Mouse (Mus musculus) limb, embryonic 15.5 days (tissue): ENCODE measurements around the gene Apol11a. TPM values are rescaled to one million over a fixed set of nuclear protein-coding genes. Genes with fewer than 3 reads are reported as not detected.
"Not testable (repeated sequence)": the region's sequence is repeated elsewhere in the genome, so short reads cannot be mapped to it uniquely, and the experiment has no call there.

Source experiments
- ATAC-seq: fragments of 200-750 bp; cut with Nextera tagmentation; 2 replicates; pipeline ENCODE4 v1.8.0; 2017; ENCODE audit warnings: low read depth, moderate TSS enrichment; ENCODE audit not compliant: insufficient number of reproducible peaks, low FRiP score, low TSS enrichment
- H3K27ac ChIP-seq: fragments of 300-500 bp; sonication (generic); 2 replicates; pipeline ENCODE4 v1.5.1; 2015; ENCODE audit warnings: moderate library complexity, mild to moderate bottlenecking, inconsistent platforms
- H3K27me3 ChIP-seq: fragments of 300-500 bp; sonication (generic); 2 replicates; pipeline ENCODE4 v1.6.1; 2015; ENCODE audit warnings: inconsistent platforms
- H3K36me3 ChIP-seq: fragments of 300-500 bp; sonication (generic); 2 replicates; pipeline ENCODE4 v1.6.1; 2015; ENCODE audit warnings: inconsistent platforms
- H3K4me1 ChIP-seq: fragments of 300-500 bp; sonication (generic); 2 replicates; pipeline ENCODE4 v1.6.1; 2015; ENCODE audit warnings: inconsistent platforms
- H3K4me2 ChIP-seq: fragments of 300-500 bp; sonication (generic); 2 replicates; pipeline ENCODE4 v1.6.1; 2015; ENCODE audit warnings: mild to moderate bottlenecking, inconsistent platforms
- H3K4me3 ChIP-seq: fragments of 300-500 bp; sonication (generic); 2 replicates; pipeline ENCODE4 v1.5.1; 2015; ENCODE audit warnings: mild to moderate bottlenecking, inconsistent platforms
- H3K9ac ChIP-seq: fragments of 300-500 bp; sonication (generic); 2 replicates; pipeline ENCODE4 v1.6.1; 2015; ENCODE audit warnings: inconsistent platforms
- H3K9me3 ChIP-seq: fragments of 300-500 bp; sonication (generic); 2 replicates; pipeline ENCODE4 v1.6.1; 2016; ENCODE audit warnings: inconsistent platforms
- WGBS: fragments of 180-500 bp; shearing (Covaris S2); methylation state at CpG from one replicate; pipeline ENCODE4 v1.1.7; 2015; 5-methylcytosine and 5-hydroxymethylcytosine counted together
- polyA plus RNA-seq: library from polyadenylated mRNA; unstranded; fragments of >200 nt; fragmentation: Nextera tagmentation; extraction: Ambion mirVana; gene quantifications from 2 replicates; pipeline ENCODE4 v1.2.1, GENCODE M21; 2015

Apol11a gene
- polyA plus RNA-seq: not detected in 2 replicates

- not testable (repeated sequence) for H3K4me1 ChIP-seq, H3K27ac ChIP-seq, H3K27me3 ChIP-seq, H3K9me3 ChIP-seq, ATAC-seq, H3K36me3 ChIP-seq, H3K4me3 ChIP-seq, H3K4me2 ChIP-seq, H3K9ac ChIP-seq
Measured at GRCm38 (mm10) chr15:77507966-77508365, at the start of gene Apol11a. TSS of gene Apol11a (plus strand) at chr15:77508271.

GRCm38 (mm10) chr15:77474699-77475390 is 33.2 kb upstream of the Apol11a start:
- WGBS: 32% methylated on average over 7 of the region's 7 CpGs
- not testable (repeated sequence) for H3K4me1 ChIP-seq, H3K36me3 ChIP-seq, H3K9me3 ChIP-seq, H3K9ac ChIP-seq, ATAC-seq, H3K27ac ChIP-seq, H3K4me3 ChIP-seq, H3K4me2 ChIP-seq, H3K27me3 ChIP-seq

- H3K27ac ChIP-seq, H3K4me2 ChIP-seq, ATAC-seq, H3K4me3 ChIP-seq, H3K36me3 ChIP-seq, H3K27me3 ChIP-seq, H3K4me1 ChIP-seq, H3K9ac ChIP-seq, H3K9me3 ChIP-seq: not testable (repeated sequence)
- WGBS: 80% methylated on average over 2 of the region's 2 CpGs
Measured at GRCm38 (mm10) chr15:77476693-77477092, 31.4 kb upstream of the Apol11a start, which contains the start of gene Apol10a. TSS of gene Apol10a (plus strand) at chr15:77477047.

DNA sequence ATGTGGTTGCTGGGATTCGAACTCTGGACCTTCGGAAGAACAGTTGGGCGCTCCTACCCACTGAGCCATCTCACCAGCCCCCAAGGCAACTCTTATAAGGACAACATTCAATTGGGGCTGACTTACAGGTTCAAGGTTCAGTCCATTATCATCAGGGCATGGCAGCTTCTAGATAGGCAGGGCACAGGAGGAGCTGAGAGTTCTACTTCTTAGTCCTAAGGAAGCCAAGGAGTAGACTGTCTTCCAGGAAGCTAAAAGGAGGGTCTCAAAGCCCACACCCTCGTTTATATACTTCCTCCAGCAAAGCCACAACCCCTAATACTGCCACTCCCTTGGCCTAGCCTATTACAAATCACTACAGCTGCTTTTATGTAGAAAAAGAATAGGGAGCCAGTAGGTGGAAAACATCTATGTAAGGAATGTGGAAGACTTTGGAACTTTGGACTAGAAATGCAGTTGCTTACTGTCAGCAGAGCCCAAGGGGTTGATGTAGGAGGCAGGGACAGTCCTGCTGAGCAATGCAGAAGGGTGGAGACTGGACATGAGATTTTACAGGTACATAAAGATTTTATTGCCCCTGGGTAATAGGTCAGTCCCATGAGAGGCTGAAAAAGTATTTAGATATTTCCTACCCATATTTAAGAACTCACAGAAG is 25.8 kb upstream of the Apol11a start:
- Histone ChIP-seq H3K4me2 (no peak overlapping the region), H3K36me3 (no peaks in the 10 kb centered on the region), H3K9me3 (no peaks in the 10 kb centered on the region), H3K9ac (no peak overlapping the region), H3K27ac (no peak overlapping the region), H3K4me3 (no peak overlapping the region), H3K27me3 (no peaks in the 10 kb centered on the region), H3K4me1 (no peaks in the 10 kb centered on the region)
- ATAC-seq: no peak
- 63% methylated on average over 4 of the region's 4 CpGs for WGBS

DNA sequence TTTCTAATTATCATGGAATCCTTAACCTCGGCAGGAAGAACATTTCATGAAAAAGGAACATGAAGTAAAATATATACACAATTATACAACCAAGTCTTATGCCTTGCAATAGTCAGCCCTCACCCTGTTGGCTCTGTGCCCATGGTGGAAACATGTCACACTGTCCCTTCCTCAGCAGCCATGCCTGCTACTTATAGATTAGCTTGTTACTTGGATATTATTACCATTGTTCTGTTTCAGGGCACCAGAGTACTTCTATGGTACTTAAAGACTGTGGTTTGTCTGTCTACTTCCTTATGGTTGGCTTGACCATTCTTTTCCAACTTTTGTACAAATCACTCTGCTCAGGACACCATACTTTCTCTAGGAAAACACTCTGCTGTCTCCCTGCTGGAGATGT is 14.9 kb upstream of the Apol11a start:
- H3K9ac ChIP-seq, H3K36me3 ChIP-seq, H3K27ac ChIP-seq, H3K4me1 ChIP-seq, H3K4me3 ChIP-seq, ATAC-seq, H3K9me3 ChIP-seq, H3K27me3 ChIP-seq, H3K4me2 ChIP-seq: not testable (repeated sequence)
- WGBS: no CpG with 5 or more reads among the region's 1 CpGs

- not testable (repeated sequence) for H3K9me3 ChIP-seq, H3K4me2 ChIP-seq, H3K27me3 ChIP-seq, H3K36me3 ChIP-seq, H3K4me1 ChIP-seq, ATAC-seq, H3K4me3 ChIP-seq, H3K9ac ChIP-seq, H3K27ac ChIP-seq
- 69% methylated on average over 1 of the region's 1 CpGs for WGBS
Measured at GRCm38 (mm10) chr15:77494694-77495093, 13.4 kb upstream of the Apol11a start.

- H3K27ac ChIP-seq, H3K4me2 ChIP-seq, ATAC-seq, H3K9me3 ChIP-seq, H3K4me3 ChIP-seq, H3K4me1 ChIP-seq, H3K9ac ChIP-seq, H3K27me3 ChIP-seq, H3K36me3 ChIP-seq: not testable (repeated sequence)
- WGBS: 63% methylated on average over 4 of the region's 4 CpGs
Measured at GRCm38 (mm10) chr15:77520596-77520995, 12.5 kb downstream of the Apol11a start.

DNA sequence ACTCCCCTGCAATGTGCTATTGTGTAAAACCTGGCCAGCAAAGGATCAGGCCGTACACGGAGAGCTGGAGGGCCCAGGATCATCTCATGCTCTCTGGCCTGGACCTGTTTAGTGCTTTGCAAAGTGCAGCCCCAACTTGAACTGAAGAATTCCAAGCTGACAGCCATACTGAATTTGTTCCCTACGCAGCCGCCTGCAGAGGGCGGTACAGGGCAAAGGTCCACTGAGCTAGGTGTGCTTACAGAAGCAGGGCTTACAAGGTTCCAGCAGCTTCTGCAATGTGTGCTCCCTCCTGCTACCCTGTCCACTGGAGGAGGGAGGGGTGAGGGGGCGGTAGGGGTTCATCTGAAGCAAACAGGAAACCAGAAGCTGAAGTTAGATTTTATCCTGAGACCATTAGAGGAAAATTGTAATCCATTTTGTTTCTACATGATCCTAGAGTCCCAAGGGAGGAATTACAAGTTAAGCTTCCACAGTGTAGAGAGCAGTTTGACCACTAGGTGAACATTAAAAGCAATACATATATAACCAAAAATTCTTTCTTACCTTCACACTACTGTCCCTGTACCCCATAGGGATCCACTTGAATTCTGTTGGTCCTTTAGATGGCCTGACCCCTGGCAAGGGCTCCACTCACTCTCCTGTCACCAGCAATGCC is 15.2 kb downstream of the Apol11a start:
- not testable (repeated sequence) for H3K4me2 ChIP-seq, H3K4me3 ChIP-seq, H3K27me3 ChIP-seq, H3K9ac ChIP-seq, H3K9me3 ChIP-seq, H3K36me3 ChIP-seq, ATAC-seq, H3K4me1 ChIP-seq, H3K27ac ChIP-seq
- 20% methylated on average over 6 of the region's 6 CpGs for WGBS

DNA sequence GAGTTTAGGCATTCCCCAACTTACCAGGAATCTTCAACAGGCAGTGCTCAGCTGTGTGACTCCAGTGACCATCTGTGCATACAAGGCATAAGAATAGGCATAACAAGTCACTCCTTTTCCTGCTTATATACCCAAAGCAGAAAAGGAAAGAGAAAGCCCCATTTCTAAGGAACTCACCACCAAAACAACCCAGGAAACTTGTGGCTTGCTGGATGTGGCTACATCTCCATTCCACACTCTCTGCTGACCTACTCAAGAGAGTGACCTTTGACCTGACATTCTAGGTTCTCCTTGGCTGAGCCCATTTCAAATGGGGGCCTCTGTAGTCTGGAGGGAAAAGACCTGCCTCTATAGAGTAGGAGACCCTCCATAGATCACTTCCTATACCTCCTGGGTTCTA is 25.1 kb downstream of the Apol11a start, which contains the start of gene Apol7c:
Apol7c (minus strand) TSS at position 101 of the 400 bp plus-strand sequence.
- Histone ChIP-seq H3K4me2 (no peak within 1 kb of the TSS), H3K4me1 (no peaks in the 10 kb centered on the region), H3K36me3 (no peaks in the 10 kb centered on the region), H3K4me3 (no peak within 1 kb of the TSS), H3K9ac (no peak within 1 kb of the TSS), H3K27ac (no peak within 1 kb of the TSS), H3K27me3 (no peaks in the 10 kb centered on the region), H3K9me3 (no peaks in the 10 kb centered on the region)
- no peak for ATAC-seq

- not testable (repeated sequence) for H3K27ac ChIP-seq, H3K27me3 ChIP-seq, H3K4me1 ChIP-seq, ATAC-seq, H3K9ac ChIP-seq, H3K36me3 ChIP-seq, H3K4me3 ChIP-seq, H3K9me3 ChIP-seq, H3K4me2 ChIP-seq
- WGBS: 36% methylated on average over 1 of the region's 1 CpGs
Measured at GRCm38 (mm10) chr15:77539221-77539620, 31.1 kb downstream of the Apol11a start.

DNA sequence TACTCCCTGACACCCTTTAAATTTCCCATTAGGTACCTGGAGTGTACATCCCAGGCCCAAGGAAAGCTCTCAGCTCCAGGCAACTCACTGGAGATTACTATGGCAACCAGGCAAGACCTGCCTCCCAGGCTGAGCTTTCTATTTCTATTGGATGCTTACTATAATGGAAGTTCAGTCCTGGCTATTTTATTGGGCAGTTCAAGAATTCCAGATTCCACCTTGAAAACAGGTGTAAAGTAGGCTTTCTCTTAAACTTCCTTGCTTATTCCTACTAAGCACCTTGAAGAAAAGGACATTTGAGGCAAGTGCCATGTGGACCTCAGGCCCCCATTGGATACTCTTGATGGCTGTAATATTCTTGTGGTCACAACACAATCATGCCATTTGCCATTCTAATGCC is 53.7 kb downstream of the Apol11a start, which contains the start of gene 1700025B11Rik:
1700025B11Rik (minus strand) TSS at position 101 of the 400 bp plus-strand sequence.
- Histone ChIP-seq H3K4me3 (no peak within 1 kb of the TSS), H3K9me3 (no peaks in the 10 kb centered on the region), H3K4me1 (no peaks in the 10 kb centered on the region), H3K9ac (no peak within 1 kb of the TSS), H3K27ac (no peak within 1 kb of the TSS), H3K27me3 (no peaks in the 10 kb centered on the region), H3K4me2 (no peak within 1 kb of the TSS), H3K36me3 (no peaks in the 10 kb centered on the region)
- no peak for ATAC-seq

DNA sequence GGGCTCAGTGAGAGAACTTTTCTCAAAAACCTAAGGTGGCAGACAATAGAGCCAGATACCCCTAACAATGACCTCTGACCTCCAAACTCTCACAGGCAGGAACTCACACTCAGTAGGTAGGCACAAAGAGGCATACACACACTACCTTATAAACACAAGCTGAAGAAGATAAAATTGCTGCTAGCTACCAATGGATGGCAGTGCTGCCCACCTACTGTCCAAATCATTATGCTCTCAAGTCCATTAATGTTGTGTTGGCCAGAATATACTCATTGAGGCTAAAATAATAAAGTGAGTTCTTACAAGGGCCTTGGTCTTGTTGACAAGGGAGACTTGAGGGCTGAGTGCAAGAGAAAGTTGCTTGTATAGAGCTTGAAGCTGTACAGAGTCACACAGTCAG is 55.1 kb downstream of the Apol11a start:
- no peak for ATAC-seq

More for the DNA sequence above, 55.1 kb downstream of the Apol11a start:
- H3K9ac ChIP-seq: no peak overlapping the region
- no peaks in the 10 kb centered on the region for H3K36me3 ChIP-seq
- no peak overlapping the region for H3K4me3 ChIP-seq
- no peaks in the 10 kb centered on the region for H3K9me3 ChIP-seq
- no peak overlapping the region for H3K27ac ChIP-seq
- H3K4me2 ChIP-seq: no peak overlapping the region
- H3K4me1 ChIP-seq: no peaks in the 10 kb centered on the region
- no peaks in the 10 kb centered on the region for H3K27me3 ChIP-seq
